Comparison of ENCODE assay signal across 8 mouse cellular contexts in genomic region chr7:30090092-30090969, GRCm38 (mm10). TPM values are rescaled to one million over a fixed set of nuclear protein-coding genes. Genes with fewer than 3 reads are reported as not detected.
DNase-seq lines count a peak whose midpoint lies in the region; ATAC-seq and TF ChIP-seq lines count a peak whose summit lies in the region.

Gene Gm26920 (minus strand): TSS chr7:30090410.
Gene Zfp566 (minus strand): TSS chr7:30090527.

- in situ Hi-C loops in ES-E14 (cut with MboI; ENCODE audit: low sequenced_read_pairs in 2 of 2, unreplicated experiment in 2 of 2), result no loop called here

- peak within 1 kb of the TSS; percentile 85 for H3K27ac ChIP-seq in ES-E14 (ENCODE audit: insufficient read depth, low read depth, low read length, poor library complexity, severe bottlenecking)
- H3K27ac ChIP-seq in forebrain, embryonic 15.5 days (replicated peaks), result peak within 1 kb of the TSS; percentile 88

- peak within 1 kb of the TSS; percentile 52 for H3K4me2 ChIP-seq in forebrain, embryonic 15.5 days (replicated peaks)

- no peak for TF ChIP-seq CTCF in lung, adult 2 months (IDR thresholded peaks at IDR 0.05; ENCODE audit: insufficient read depth, low read length)

- H3K9ac ChIP-seq in ES-E14 (ENCODE audit: insufficient read depth, low read depth, low read length, poor library complexity, severe bottlenecking), result peak within 1 kb of the TSS; percentile 93
- peak within 1 kb of the TSS; percentile 51 for H3K9ac ChIP-seq in forebrain, embryonic 15.5 days (replicated peaks)

- peaks cover 5 to 10% of the 10 kb centered on the region in 2 experiments for H3K4me1 ChIP-seq in ES-E14 (ENCODE audit: control insufficient read depth in 2 of 2, insufficient read depth in 2 of 2, low read length in 2 of 2, poor library complexity in 1 of 2)
- H3K4me1 ChIP-seq in forebrain, embryonic 15.5 days, result peaks cover 31% of the 10 kb centered on the region
- H3K4me1 ChIP-seq in lung, adult 2 months (ENCODE audit: control insufficient read depth, insufficient read depth, low read length), result peaks cover 3% of the 10 kb centered on the region; the same call in 1 of the 2 replicates

- peak within 1 kb of the TSS; percentile 74 to 97 for H3K4me3 ChIP-seq in ES-E14 (ENCODE audit: insufficient read depth in 1 of 2, low read depth in 1 of 2, low read length in 2 of 2, poor library complexity in 1 of 2, severe bottlenecking in 1 of 2)
- peak within 1 kb of the TSS; percentile 54 for H3K4me3 ChIP-seq in forebrain, embryonic 15.5 days
- H3K4me3 ChIP-seq in lung, adult 2 months (replicated peaks; ENCODE audit: extremely low read depth, low read depth, low read length), result peak within 1 kb of the TSS; percentile 93

- WGBS in forebrain, embryonic 15.5 days, result under 1% methylated on average over 40 of the region's 40 CpGs
- WGBS in lung, adult 2 months, result under 1% methylated on average over 40 of the region's 40 CpGs

- intact Hi-C loops in heart, postnatal 25 days (cut with DNase I), result no loop called here

- peak; percentile 35; the same call in 1 of the 2 replicates for TF ChIP-seq POLR2A in lung, adult 2 months (IDR thresholded peaks at IDR 0.05; ENCODE audit: borderline replicate concordance, extremely low read depth, low read depth, low read length)

- peak; percentile 96 for DNase-seq in ES-E14 (ENCODE audit: low read depth, low spot score)
- DNase-seq in cerebellum, adult 11-12 months, result peak; percentile 98
- DNase-seq in heart, postnatal 25 days (ENCODE audit: low spot score), result peak; percentile 95
- peak; percentile 95 to 97 for DNase-seq in layer of hippocampus, adult 18-20 months (ENCODE audit: low spot score in 2 of 2)
- peak; percentile 95 for DNase-seq in lung, adult 2 months
- peak; percentile 94 to 97 for DNase-seq in thymus, adult 18-20 months

- ATAC-seq in forebrain, embryonic 15.5 days (replicated peaks), result peak; percentile 92
- ATAC-seq in neutrophil, adult 5-6 weeks (ENCODE audit: extremely low read depth, insufficient number of reproducible peaks, low FRiP score, poor library complexity, severe bottlenecking), result peak; percentile 91

- peaks cover 9% of the 10 kb centered on the region for H3K36me3 ChIP-seq in ES-E14 (ENCODE audit: control insufficient read depth, insufficient read depth, low read length, poor library complexity, severe bottlenecking)
- peaks cover 11% of the 10 kb centered on the region for H3K36me3 ChIP-seq in forebrain, embryonic 15.5 days

- no peaks in the 10 kb centered on the region for H3K9me3 ChIP-seq in ES-E14 (ENCODE audit: control insufficient read depth, insufficient read depth, low read depth, low read length)
- H3K9me3 ChIP-seq in forebrain, embryonic 15.5 days, result no peaks in the 10 kb centered on the region

- no peaks in the 10 kb centered on the region for H3K27me3 ChIP-seq in forebrain, embryonic 15.5 days

TF ChIP-seq in ES-E14, 5 proteins besides CTCF, POLR2A, EP300 and RAD21:
- peak; percentile 100 for TF ChIP-seq CHD2 (IDR thresholded peaks at IDR 0.05; ENCODE audit: low read depth, low read length)
- no peak for TF ChIP-seq ZC3H11A (IDR thresholded peaks at IDR 0.05; ENCODE audit: borderline replicate concordance, low read depth, low read length)
- TF ChIP-seq ZNF384 (IDR thresholded peaks at IDR 0.05; ENCODE audit: low read depth, low read length), result no peak
- peak; percentile 96 for TF ChIP-seq HCFC1 (IDR thresholded peaks at IDR 0.05; ENCODE audit: borderline replicate concordance, insufficient read depth, low read length)
- peak; percentile 91 for TF ChIP-seq MAFK (IDR thresholded peaks at IDR 0.05; ENCODE audit: insufficient read depth, low read depth, low read length)

RNA-seq across cellular contexts. Expression of gene Gm26920, which starts in this region (rescaled TPM):
- 0.26 and 0.71 TPM in 2 replicates for total RNA-seq in ES-E14 (2012; rRNA removed)
- polyA plus RNA-seq in forebrain, embryonic 15.5 days (2015; fragmentation: Nextera tagmentation; extraction: Ambion mirVana), result 2.3 and 2.4 TPM in 2 replicates
- not detected for total RNA-seq in heart, postnatal 25 days (2021)
- total RNA-seq in layer of hippocampus, adult 18-20 months (2021), result under 1 TPM in 1 of 2 experiments, not detected in 1; 0.64 TPM
- not detected in 2 replicates for polyA plus RNA-seq in lung, adult 2 months (2012; rRNA removed)
- not detected in 2 replicates for total RNA-seq in neutrophil, adult 5-6 weeks (2017)

RNA-seq across cellular contexts. Expression of gene Zfp566, which starts in this region (rescaled TPM):
- 13.1 and 16.3 TPM in 2 replicates for total RNA-seq in ES-E14 (2012; rRNA removed)
- 21.0 and 22.5 TPM in 2 replicates for polyA plus RNA-seq in forebrain, embryonic 15.5 days (2015; fragmentation: Nextera tagmentation; extraction: Ambion mirVana)
- total RNA-seq in heart, postnatal 25 days (2021), result 1 to 10 TPM; 2.2 TPM
- 1 to 10 TPM; 5.9 to 8.7 TPM for total RNA-seq in layer of hippocampus, adult 18-20 months (2021)
- 1.1 and 1.2 TPM in 2 replicates for polyA plus RNA-seq in lung, adult 2 months (2012; rRNA removed)
- 4.9 and 5.8 TPM in 2 replicates for total RNA-seq in neutrophil, adult 5-6 weeks (2017)

Comparison
In these comparisons a context has a peak if more than half of its experiments do, and no peak if none do; other contexts are left out.
1. Peak in every context shown above with its lines: DNase-seq, ATAC-seq, H3K4me3 ChIP-seq and H3K27ac ChIP-seq.